Mouse (Mus musculus) G1E (cell line): Measurements from ENCODE around the gene Tcf7l1.

Experiments
- CTCF ChIP-seq: IDR thresholded peaks from 2 replicates; pipeline ENCODE4 v1.5.1; 2012; ENCODE audit warnings: low read depth, low read length, inconsistent platforms, mixed read lengths
- GATA2 ChIP-seq: IDR thresholded peaks from 2 replicates; pipeline ENCODE4 v1.6.1; 2012; ENCODE audit warnings: low read depth, low read length, inconsistent platforms, borderline replicate concordance

GRCm38 (mm10) chr6:72787322-72787947 lies 1.6 kb downstream of the Tcf7l1 start:
- TF ChIP-seq CTCF (no peak), GATA2 (no peak)
